Mouse (Mus musculus) cerebellum, postnatal 4 days (tissue): Measurements from ENCODE around the gene Ercc8.

Source experiments
- DNase-seq, 2 experiments: peaks; one replicate each; pipeline ENCODE4 v3.0.0; 2022; ENCODE audit warnings: low spot score in 2 of 2, mixed read lengths in 1 of 2

Ercc8 gene

DNA sequence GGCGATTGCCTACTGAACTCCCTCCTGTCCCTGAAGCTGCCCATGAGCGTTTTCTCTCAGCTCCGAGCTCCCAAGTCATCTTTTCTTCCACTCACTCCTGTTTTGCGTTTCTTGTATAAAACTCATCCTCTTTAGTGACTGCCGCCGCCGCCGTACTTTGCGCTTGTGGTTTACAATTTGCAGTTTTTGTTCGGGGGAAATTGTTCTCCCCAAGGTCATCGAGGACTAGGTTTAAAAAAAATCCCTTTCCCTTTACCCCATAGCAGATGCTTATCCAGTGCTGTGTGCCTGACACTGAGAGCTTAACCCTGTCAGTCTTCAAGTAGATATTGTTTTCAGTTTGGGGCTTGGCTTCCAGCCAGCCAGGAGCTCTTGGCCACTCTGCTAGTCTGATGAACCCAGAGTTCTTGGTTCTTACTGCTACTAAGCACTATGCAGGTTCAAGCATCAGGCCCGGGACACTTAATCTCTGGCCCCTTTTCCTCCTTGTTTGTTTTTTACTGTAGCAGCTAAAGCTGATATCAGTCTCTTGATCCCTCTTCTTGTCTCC lies 56.8 kb downstream of the Ercc8 start:
- DNase-seq = no peak

- no peak for DNase-seq
Measured at GRCm38 (mm10) chr13:108219773-108220172, 61.2 kb downstream of the Ercc8 start.

DNA sequence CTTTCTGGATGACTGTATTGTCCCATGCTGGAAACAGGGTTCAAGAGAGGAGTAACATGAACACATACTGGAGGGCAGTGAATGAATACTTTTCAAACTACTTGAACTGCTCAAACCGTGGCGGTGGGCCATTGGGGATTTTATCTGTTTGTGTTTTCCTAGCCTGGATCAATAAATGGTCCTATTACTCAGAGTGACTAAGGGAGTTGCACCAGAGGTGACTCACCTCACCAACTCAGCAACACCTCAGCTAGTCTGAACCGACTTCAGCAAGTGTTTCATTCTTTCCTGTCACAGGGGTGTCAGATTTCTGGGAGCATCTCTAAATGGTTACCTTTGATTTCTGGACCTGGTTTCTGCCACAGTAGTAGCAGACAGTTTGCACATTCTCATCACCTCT lies 70.7 kb downstream of the Ercc8 start:
- no peak for DNase-seq

GRCm38 (mm10) chr13:108229634-108230330 lies 71.3 kb downstream of the Ercc8 start:
- no peak for DNase-seq

- DNase-seq = no peak
Measured at GRCm38 (mm10) chr13:108240012-108240411, 81.5 kb downstream of the Ercc8 start.

- DNase-seq = no peak
Measured at GRCm38 (mm10) chr13:108241715-108242114, 83.2 kb downstream of the Ercc8 start.
